Mouse (Mus musculus) stomach, postnatal 0 days (tissue): Measurements from ENCODE around the gene Pgap1. TPM values are rescaled to one million over a fixed set of nuclear protein-coding genes. Genes with fewer than 3 reads are reported as not detected.
A peak's percentile ranks its signal among the peaks of the same experiment; 100 is the strongest.

Experiments
- ATAC-seq: fragments of 200-750 bp; cut with Nextera tagmentation; 2 replicates; pipeline ENCODE4 v1.8.0; 2017; ENCODE audit not compliant: low FRiP score, low TSS enrichment
- DNase-seq: peaks from one replicate; pipeline ENCODE4 v3.0.0-alpha.2; 2016; ENCODE audit warnings: low spot score
- H3K27ac ChIP-seq: fragments of 300-500 bp; sonication (generic); replicated peaks from 2 replicates; pipeline ENCODE4 v1.5.1; 2014; ENCODE audit warnings: mild to moderate bottlenecking, control low read depth
- H3K27me3 ChIP-seq: fragments of 300-500 bp; sonication (generic); 2 replicates; pipeline ENCODE4 v1.6.1; 2014; ENCODE audit warnings: low read length; ENCODE audit not compliant: control insufficient read depth, insufficient read depth
- H3K36me3 ChIP-seq: fragments of 300-500 bp; sonication (generic); 2 replicates; pipeline ENCODE4 v1.6.1; 2014; ENCODE audit warnings: low read length, mixed read lengths; ENCODE audit not compliant: control insufficient read depth, insufficient read depth
- H3K4me1 ChIP-seq: fragments of 300-500 bp; sonication (generic); replicated peaks from 2 replicates; pipeline ENCODE4 v1.6.1; 2014; ENCODE audit warnings: antibody characterized with exemption; ENCODE audit not compliant: control insufficient read depth, insufficient read depth
- H3K4me2 ChIP-seq: fragments of 300-500 bp; sonication (generic); replicated peaks from 2 replicates; pipeline ENCODE4 v1.6.1; 2014; ENCODE audit warnings: low read depth, mild to moderate bottlenecking, control low read depth, moderate library complexity
- H3K4me3 ChIP-seq: fragments of 300-500 bp; sonication (generic); 2 replicates; pipeline ENCODE4 v1.5.1; 2014; ENCODE audit warnings: low read depth, low read length, control low read depth
- H3K9ac ChIP-seq: fragments of 300-500 bp; sonication (generic); 2 replicates; pipeline ENCODE4 v1.6.1; 2014; ENCODE audit warnings: mild to moderate bottlenecking, low read length, control low read depth, mixed read lengths
- H3K9me3 ChIP-seq: fragments of 300-500 bp; sonication (generic); 2 replicates; pipeline ENCODE4 v1.6.1; 2016; ENCODE audit warnings: low read length; ENCODE audit not compliant: control insufficient read depth
- CTCF ChIP-seq: IDR thresholded peaks from 2 replicates; pipeline ENCODE4 v1.5.1; 2016; ENCODE audit warnings: antibody characterized with exemption, low read depth, mild to moderate bottlenecking, moderate library complexity
- EP300 ChIP-seq: optimal IDR thresholded peaks from 2 replicates; pipeline ENCODE3; 2016; ENCODE audit warnings: antibody characterized with exemption
- WGBS: fragments of 180-500 bp; shearing (Covaris S2); extraction: QIAGEN DNeasy Blood & Tissue Kit; methylation state at CpG from one replicate; pipeline ENCODE4 v1.1.7; 2014; 5-methylcytosine and 5-hydroxymethylcytosine counted together
- polyA plus RNA-seq: library from polyadenylated mRNA; unstranded; fragments of >200 nt; fragmentation: Nextera tagmentation; extraction: Ambion mirVana; gene quantifications from 2 replicates; pipeline ENCODE4 v1.2.1, GENCODE M21; 2015

Gene Pgap1
- polyA plus RNA-seq, 1 experiment from 2014 or later, result 5.4 TPM

DNA sequence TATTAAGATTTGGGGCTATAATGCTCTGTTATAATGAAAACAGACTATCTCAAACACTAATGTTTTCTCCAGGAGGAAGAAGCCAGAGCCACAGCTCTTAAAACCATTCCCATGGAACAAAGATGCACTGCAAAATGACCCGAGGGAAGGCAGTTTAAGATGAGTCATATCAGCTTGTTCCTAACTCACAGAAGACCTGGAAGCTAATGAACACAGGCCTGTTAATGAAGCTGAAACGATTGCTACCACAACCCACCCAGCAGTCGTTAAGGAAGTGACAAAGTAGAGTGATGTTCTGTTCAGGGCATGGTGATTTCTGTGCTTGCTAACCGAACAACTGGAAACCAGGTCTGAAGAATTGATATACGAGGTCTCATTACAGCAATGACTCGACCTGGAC is 26.3 kb downstream of the Pgap1 start:
- Histone ChIP-seq H3K4me1 (no peaks in the 10 kb centered on the region), H3K4me3 (no peak overlapping the region), H3K4me2 (no peak overlapping the region), H3K27ac (no peak overlapping the region), H3K9ac (no peak overlapping the region), H3K36me3 (no peaks in the 10 kb centered on the region; the same call in 1 of the 2 replicates), H3K9me3 (no peaks in the 10 kb centered on the region), H3K27me3 (no peaks in the 10 kb centered on the region)
- TF ChIP-seq CTCF (no peak), EP300 (no peak)
- WGBS, result 71% methylated on average over 6 of the region's 6 CpGs
- ATAC-seq, result no peak
- no peak for DNase-seq

DNA sequence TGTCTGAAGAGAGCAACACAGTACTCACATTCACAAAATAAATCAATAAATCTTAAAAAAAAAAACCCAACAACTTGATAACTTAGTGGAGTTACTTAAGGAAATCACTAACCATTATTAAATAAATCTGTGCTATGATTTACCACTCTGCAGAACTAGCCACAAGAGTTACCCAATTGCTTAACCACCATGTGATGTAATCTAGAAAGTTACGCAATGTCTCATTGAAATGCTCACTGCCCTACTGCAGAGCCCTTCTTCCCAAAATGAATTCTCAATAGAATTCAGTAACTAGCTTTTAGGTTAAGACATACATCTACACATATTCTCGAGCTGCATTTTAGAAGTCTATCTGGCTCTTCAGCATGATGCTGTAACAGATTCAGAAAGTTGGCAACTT is 33.8 kb downstream of the Pgap1 start:
- Histone ChIP-seq H3K4me1 (no peaks in the 10 kb centered on the region), H3K4me3 (no peak overlapping the region), H3K9ac (no peak overlapping the region), H3K27ac (no peak overlapping the region), H3K27me3 (no peaks in the 10 kb centered on the region), H3K36me3 (no peaks in the 10 kb centered on the region; the same call in 1 of the 2 replicates), H3K9me3 (no peaks in the 10 kb centered on the region), H3K4me2 (no peak overlapping the region)
- TF ChIP-seq CTCF (no peak), EP300 (no peak)
- ATAC-seq, result no peak
- WGBS, result 70% methylated on average over 2 of the region's 2 CpGs
- DNase-seq, result no peak

- WGBS, result 93% methylated on average over 5 of the region's 5 CpGs
These were observed 37.4 kb downstream of the Pgap1 start for GRCm38 (mm10) chr1:54520062-54520577.

DNA sequence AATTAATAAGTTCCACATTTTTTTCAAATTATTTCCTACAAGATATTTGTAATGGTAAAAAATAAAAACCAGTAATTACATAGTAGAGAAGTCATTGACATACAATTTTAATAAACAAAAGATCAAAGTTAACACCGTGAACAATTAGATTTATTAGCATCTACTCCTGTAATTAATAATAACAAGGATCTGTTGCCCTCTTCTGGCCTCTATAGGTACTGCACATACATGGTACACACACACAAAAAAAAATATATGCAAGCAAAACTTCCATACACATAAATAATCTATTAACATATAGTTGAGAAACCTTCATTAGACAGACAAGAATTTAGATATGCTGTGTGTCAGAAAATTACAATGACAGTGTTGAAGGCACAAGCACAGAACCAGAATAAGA is 43.6 kb downstream of the Pgap1 start:
- no peaks in the 10 kb centered on the region for H3K4me1 ChIP-seq
- no peaks in the 10 kb centered on the region for H3K27me3 ChIP-seq
- no peak overlapping the region for H3K4me2 ChIP-seq
- H3K27ac ChIP-seq, result no peak overlapping the region
- TF ChIP-seq EP300 (no peak), CTCF (peak; percentile 52)
- H3K9ac ChIP-seq, result no peak overlapping the region
- ATAC-seq, result no peak
- no peaks in the 10 kb centered on the region; the same call in 1 of the 2 replicates for H3K36me3 ChIP-seq
- H3K9me3 ChIP-seq, result no peaks in the 10 kb centered on the region
- 93% methylated on average over 1 of the region's 1 CpGs for WGBS
- DNase-seq, result no peak
- no peak overlapping the region for H3K4me3 ChIP-seq

More at GRCm38 (mm10) chr1:54520062-54520577, 37.4 kb downstream of the Pgap1 start:
- H3K27me3 ChIP-seq, result no peaks in the 10 kb centered on the region
- no peaks in the 10 kb centered on the region for H3K9me3 ChIP-seq
- H3K9ac ChIP-seq, result no peak overlapping the region
- ATAC-seq (no peak), DNase-seq (no peak)
- H3K4me1 ChIP-seq, result no peaks in the 10 kb centered on the region
- H3K36me3 ChIP-seq, result no peaks in the 10 kb centered on the region
- H3K27ac ChIP-seq, result no peak overlapping the region
- no peak for TF ChIP-seq EP300
- no peak for TF ChIP-seq CTCF
- H3K4me2 ChIP-seq, result no peak overlapping the region
- no peak overlapping the region for H3K4me3 ChIP-seq

DNA sequence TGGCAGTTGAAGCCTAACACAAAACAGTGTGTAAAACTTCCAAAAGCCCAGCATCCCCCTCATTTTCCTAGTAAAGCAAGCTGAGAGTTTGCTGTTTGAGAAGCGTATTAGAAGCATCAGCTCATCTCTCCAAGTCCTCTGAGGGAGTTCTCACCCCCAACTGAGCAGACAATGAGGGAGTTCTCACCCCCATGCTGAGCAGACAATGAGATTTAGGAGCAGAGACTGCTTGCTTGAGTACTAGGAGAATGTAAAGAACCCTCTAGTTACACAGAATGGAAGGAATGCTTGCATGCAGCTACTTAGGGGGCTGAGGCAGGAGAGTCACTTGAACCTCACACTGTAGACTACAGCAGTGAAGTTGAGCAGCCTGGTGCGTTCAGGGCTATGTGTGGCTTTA is 59.0 kb downstream of the Pgap1 start:
- Histone ChIP-seq H3K4me3 (no peak overlapping the region), H3K27ac (no peak overlapping the region), H3K27me3 (no peaks in the 10 kb centered on the region), H3K4me2 (no peak overlapping the region), H3K9ac (no peak overlapping the region), H3K4me1 (no peaks in the 10 kb centered on the region), H3K9me3 (no peaks in the 10 kb centered on the region), H3K36me3 (no peaks in the 10 kb centered on the region)
- no peak for ATAC-seq
- TF ChIP-seq CTCF (no peak), EP300 (no peak)
- no peak for DNase-seq
- 85% methylated on average over 2 of the region's 2 CpGs for WGBS

DNA sequence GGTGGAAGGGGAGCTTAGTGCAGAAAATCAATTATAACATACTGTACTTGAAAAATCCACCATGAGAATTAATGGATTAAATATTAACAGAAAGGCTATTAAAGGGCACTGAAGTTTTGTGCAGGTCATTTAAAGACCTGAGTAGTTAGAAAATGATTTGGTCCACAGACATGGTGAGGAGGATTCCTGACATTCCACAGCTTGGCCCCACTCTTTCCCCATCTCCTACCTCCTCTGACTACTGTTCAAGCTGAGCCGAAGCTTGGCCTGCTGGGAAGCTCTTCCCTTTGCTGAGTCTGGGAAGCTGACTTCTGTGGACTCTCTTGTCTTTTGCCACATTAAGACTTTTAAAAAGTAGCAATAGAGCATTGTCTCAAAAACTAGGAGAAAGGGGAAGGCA is 61.2 kb downstream of the Pgap1 start:
- Histone ChIP-seq H3K27ac (no peak overlapping the region), H3K27me3 (no peaks in the 10 kb centered on the region), H3K9me3 (no peaks in the 10 kb centered on the region), H3K9ac (no peak overlapping the region), H3K36me3 (no peaks in the 10 kb centered on the region), H3K4me3 (no peak overlapping the region), H3K4me1 (no peaks in the 10 kb centered on the region), H3K4me2 (no peak overlapping the region)
- ATAC-seq (no peak), DNase-seq (no peak)
- 56% methylated on average over 1 of the region's 1 CpGs for WGBS
- TF ChIP-seq CTCF (no peak), EP300 (no peak)
